Mouse (Mus musculus): ENCODE results near the gene Smap2.

GRCm38 (mm10) chr4:121023941-121024340 lies 6.9 kb upstream of the Smap2 start:
- TF ChIP-seq GATA1 (IDR thresholded peaks at IDR 0.05; ENCODE audit: borderline replicate concordance, low read length) (no peak), FLI1 (IDR thresholded peaks at IDR 0.05; ENCODE audit: low read length) (no peak)
